ENCODE assay signal across 21 mouse cellular contexts in genomic region chr6:87995519-87995918, GRCm38 (mm10). TPM values are rescaled to one million over a fixed set of nuclear protein-coding genes. Genes with fewer than 3 reads are reported as not detected.
DNase-seq lines count a peak whose midpoint lies in the region; ATAC-seq lines count a peak whose summit lies in the region.
"Had no signal": no experiment of that assay in that cellular context is flagged by ENCODE, and none has a peak within 500 bp of the region (broad histone marks: within the 10 kb centered on the region; RNA-seq: fewer than 3 reads in every experiment).

No protein-coding gene starts in this region.

- ATAC-seq in kidney, embryonic 15.5 days (replicated peaks; ENCODE audit: low FRiP score): no peak
- no peak for ATAC-seq in midbrain, embryonic 14.5 days (ENCODE audit: low FRiP score, low TSS enrichment)
- ATAC-seq in midbrain, embryonic 15.5 days (replicated peaks): no peak
- ATAC-seq: intestine, embryonic 16.5 days had no signal

- DNase-seq in heart, embryonic 10.5 days (ENCODE audit: low spot score): peak; percentile 74
- no peak for DNase-seq in heart, postnatal 25 days (ENCODE audit: low spot score)
- DNase-seq in kidney, postnatal 25 days: peak; percentile 30 to 58
- DNase-seq in midbrain, embryonic 10.5 days (ENCODE audit: low spot score): no peak
- DNase-seq in midbrain, embryonic 14.5 days: no peak
- no peak for DNase-seq in lung, postnatal 25 days (ENCODE audit: low spot score)
- DNase-seq: adrenal gland, postnatal 10 days; cerebellum, adult 11 months; cerebellum, postnatal 14 days; embryo, embryonic 11 days; heart, adult 11 months; layer of hippocampus, adult 9-11 months; lung, embryonic 14.5 days; right cerebral cortex, adult 18-20 months; thymus, adult 18-20 months had no signal

- H3K27ac ChIP-seq in heart, embryonic 10.5 days: peak overlapping the region; percentile 62; the same call in 1 of the 2 replicates
- no peak overlapping the region for H3K27ac ChIP-seq in kidney, embryonic 15.5 days
- H3K27ac ChIP-seq in midbrain, embryonic 10.5 days (replicated peaks): 0 out of 2 replicates have a peak overlapping the region, but pooled peaks have one; percentile 7
- H3K27ac ChIP-seq in midbrain, embryonic 14.5 days (replicated peaks; ENCODE audit: low read depth, low read length): no peak overlapping the region; the same call in 1 of the 2 replicates
- H3K27ac ChIP-seq in midbrain, embryonic 15.5 days: 0 out of 2 replicates have a peak overlapping the region, but pooled peaks have one; percentile 14
- H3K27ac ChIP-seq: hindbrain, embryonic 15.5 days had no signal

- no peak overlapping the region for H3K4me3 ChIP-seq in heart, embryonic 10.5 days
- no peak overlapping the region for H3K4me3 ChIP-seq in kidney, embryonic 15.5 days (replicated peaks)
- H3K4me3 ChIP-seq in midbrain, embryonic 10.5 days: no peak overlapping the region
- no peak overlapping the region for H3K4me3 ChIP-seq in midbrain, embryonic 14.5 days (replicated peaks; ENCODE audit: low read depth, low read length)
- no peak overlapping the region for H3K4me3 ChIP-seq in midbrain, embryonic 15.5 days
- H3K4me3 ChIP-seq: erythroblast, embryonic 14.5 days; hindbrain, embryonic 15.5 days had no signal

- H3K36me3 ChIP-seq in heart, embryonic 10.5 days: peaks cover 11% of the 10 kb centered on the region
- H3K36me3 ChIP-seq in kidney, embryonic 15.5 days: peaks cover 31% of the 10 kb centered on the region
- H3K36me3 ChIP-seq in midbrain, embryonic 10.5 days: peaks cover 23% of the 10 kb centered on the region
- H3K36me3 ChIP-seq in midbrain, embryonic 14.5 days (ENCODE audit: control insufficient read depth, insufficient read depth, low read length): peaks cover 6% of the 10 kb centered on the region
- H3K36me3 ChIP-seq in midbrain, embryonic 15.5 days (replicated peaks): peaks cover 10% of the 10 kb centered on the region; the same call in 1 of the 2 replicates

- no peaks in the 10 kb centered on the region for H3K9me3 ChIP-seq in heart, embryonic 10.5 days
- H3K9me3 ChIP-seq in kidney, embryonic 15.5 days (replicated peaks): no peaks in the 10 kb centered on the region
- no peaks in the 10 kb centered on the region for H3K9me3 ChIP-seq in midbrain, embryonic 10.5 days (replicated peaks)
- H3K9me3 ChIP-seq in midbrain, embryonic 14.5 days (ENCODE audit: control insufficient read depth, low read length): no peaks in the 10 kb centered on the region
- H3K9me3 ChIP-seq in midbrain, embryonic 15.5 days: no peaks in the 10 kb centered on the region
- H3K9me3 ChIP-seq: hindbrain, embryonic 15.5 days had no signal

- H3K4me2 ChIP-seq in kidney, embryonic 15.5 days: no peak overlapping the region
- no peak overlapping the region for H3K4me2 ChIP-seq in midbrain, embryonic 14.5 days (ENCODE audit: low read length)
- no peak overlapping the region for H3K4me2 ChIP-seq in midbrain, embryonic 15.5 days
- H3K4me2 ChIP-seq: hindbrain, embryonic 15.5 days; lung, embryonic 14.5 days had no signal

- H3K9ac ChIP-seq in kidney, embryonic 15.5 days: no peak overlapping the region
- H3K9ac ChIP-seq in midbrain, embryonic 14.5 days (replicated peaks; ENCODE audit: low read length): no peak overlapping the region
- no peak overlapping the region for H3K9ac ChIP-seq in midbrain, embryonic 15.5 days
- H3K9ac ChIP-seq: hindbrain, embryonic 15.5 days; lung, embryonic 14.5 days had no signal

- WGBS in heart, embryonic 10.5 days: 42% methylated on average over 4 of the region's 4 CpGs
- WGBS in kidney, embryonic 15.5 days: 69% methylated on average over 4 of the region's 4 CpGs
- 84% methylated on average over 4 of the region's 4 CpGs for WGBS in midbrain, embryonic 10.5 days
- 87% methylated on average over 4 of the region's 4 CpGs for WGBS in midbrain, embryonic 14.5 days
- WGBS in midbrain, embryonic 15.5 days: 87% methylated on average over 4 of the region's 4 CpGs

- no peaks in the 10 kb centered on the region for H3K27me3 ChIP-seq in heart, embryonic 10.5 days (ENCODE audit: insufficient read depth, poor library complexity, severe bottlenecking)
- no peaks in the 10 kb centered on the region for H3K27me3 ChIP-seq in kidney, embryonic 15.5 days
- H3K27me3 ChIP-seq in midbrain, embryonic 10.5 days (ENCODE audit: low read depth, poor library complexity, severe bottlenecking): no peaks in the 10 kb centered on the region
- H3K27me3 ChIP-seq in midbrain, embryonic 14.5 days (ENCODE audit: control insufficient read depth, insufficient read depth, low read length): no peaks in the 10 kb centered on the region
- no peaks in the 10 kb centered on the region for H3K27me3 ChIP-seq in midbrain, embryonic 15.5 days (replicated peaks)
- H3K27me3 ChIP-seq: hindbrain, embryonic 15.5 days had no signal

- intact Hi-C loops in heart, postnatal 25 days (cut with DNase I): loop anchor here (5.0 to 10.0 kb wide), 2 partner anchors 83 to 231 kb away; partner anchors contain the start of gene Hmces

- peaks cover 43% of the 10 kb centered on the region for H3K4me1 ChIP-seq in heart, embryonic 10.5 days
- H3K4me1 ChIP-seq in kidney, embryonic 15.5 days: peaks cover 30% of the 10 kb centered on the region
- peaks cover 48% of the 10 kb centered on the region for H3K4me1 ChIP-seq in midbrain, embryonic 10.5 days
- H3K4me1 ChIP-seq in midbrain, embryonic 14.5 days (ENCODE audit: control insufficient read depth, insufficient read depth, low read length): peaks cover 28% of the 10 kb centered on the region
- peaks cover 22% of the 10 kb centered on the region for H3K4me1 ChIP-seq in midbrain, embryonic 15.5 days

RNA-seq across cellular contexts. Expression of gene H1fx, which starts 14.1 kb away (rescaled TPM):
- 11.1 and 18.7 TPM in 2 replicates for polyA plus RNA-seq in heart, embryonic 10.5 days (2016; fragmentation: Nextera tagmentation; extraction: Ambion mirVana)
- 1 to 10 TPM; 1.7 to 2.7 TPM for total RNA-seq in heart, postnatal 25 days (2021)
- 25.8 and 28.0 TPM in 2 replicates for polyA plus RNA-seq in kidney, embryonic 15.5 days (2015; fragmentation: Nextera tagmentation; extraction: Ambion mirVana)
- polyA plus RNA-seq in midbrain, embryonic 10.5 days (2016; fragmentation: Nextera tagmentation; extraction: Ambion mirVana): 20.3 and 22.1 TPM in 2 replicates
- polyA plus RNA-seq in midbrain, embryonic 14.5 days (2014; fragmentation: Nextera tagmentation; extraction: Ambion mirVana): 27.6 and 30.7 TPM in 2 replicates
- polyA plus RNA-seq in midbrain, embryonic 15.5 days (2015; fragmentation: Nextera tagmentation; extraction: Ambion mirVana): 38.7 and 43.4 TPM in 2 replicates
- total RNA-seq: neutrophil, adult 5-6 weeks had no signal

RNA-seq across cellular contexts. Expression of gene Rab7, which starts 49.6 kb away (rescaled TPM):
- polyA plus RNA-seq in heart, embryonic 10.5 days (2016; fragmentation: Nextera tagmentation; extraction: Ambion mirVana): 217 and 229 TPM in 2 replicates
- total RNA-seq in heart, postnatal 25 days (2021): 100 to 1,000 TPM; 292 to 305 TPM
- 212 and 224 TPM in 2 replicates for polyA plus RNA-seq in kidney, embryonic 15.5 days (2015; fragmentation: Nextera tagmentation; extraction: Ambion mirVana)
- 215 and 225 TPM in 2 replicates for polyA plus RNA-seq in midbrain, embryonic 10.5 days (2016; fragmentation: Nextera tagmentation; extraction: Ambion mirVana)
- 328 and 378 TPM in 2 replicates for polyA plus RNA-seq in midbrain, embryonic 14.5 days (2014; fragmentation: Nextera tagmentation; extraction: Ambion mirVana)
- 344 and 347 TPM in 2 replicates for polyA plus RNA-seq in midbrain, embryonic 15.5 days (2015; fragmentation: Nextera tagmentation; extraction: Ambion mirVana)

Comparison
In these comparisons a context has a peak if more than half of its experiments do, and no peak if none do; other contexts are left out.
1. DNase-seq: peak in heart, embryonic 10.5 days (single experiment) and kidney, postnatal 25 days (2 of 2); none in heart, postnatal 25 days (single experiment), midbrain, embryonic 10.5 days (single experiment), midbrain, embryonic 14.5 days (single experiment) and lung, postnatal 25 days (single experiment).
2. H3K27ac ChIP-seq: peak in heart, embryonic 10.5 days (single experiment), midbrain, embryonic 10.5 days (single experiment) and midbrain, embryonic 15.5 days (single experiment); none in kidney, embryonic 15.5 days (single experiment) and midbrain, embryonic 14.5 days (single experiment).